28 mouse cellular contexts compared by ENCODE assay signal in the genomic region with DNA sequence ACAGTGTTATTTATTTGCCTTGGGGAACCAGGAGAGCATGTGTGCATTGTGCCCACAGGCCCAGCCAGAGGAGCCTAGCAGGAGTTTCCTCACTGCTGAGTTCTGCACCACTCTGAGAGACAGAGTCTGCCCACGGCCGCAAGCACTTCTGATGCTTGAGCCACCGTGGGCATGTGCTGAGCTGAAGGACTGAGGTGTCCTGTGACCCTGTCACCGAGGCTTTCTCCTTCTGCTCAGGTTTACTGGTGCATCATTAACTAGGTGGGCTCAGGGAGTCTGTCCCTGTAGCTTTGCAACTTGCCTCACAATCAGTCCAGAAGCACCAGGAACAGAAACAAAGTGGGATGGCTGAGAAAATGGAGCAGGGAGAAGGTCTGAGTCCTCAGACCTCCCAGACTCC. TPM values are rescaled to one million over a fixed set of nuclear protein-coding genes. Genes with fewer than 3 reads are reported as not detected.
DNase-seq lines count a peak whose midpoint lies in the region; ATAC-seq and TF ChIP-seq lines count a peak whose summit lies in the region.
"Had no signal": no experiment of that assay in that cellular context is flagged by ENCODE, and none has a peak within 500 bp of the region (broad histone marks: within the 10 kb centered on the region; RNA-seq: fewer than 3 reads in every experiment).

No protein-coding gene starts in this region.

- no peak for TF ChIP-seq CTCF in kidney, postnatal 0 days (IDR thresholded peaks at IDR 0.05; ENCODE audit: low read depth)
- TF ChIP-seq CTCF in small intestine, adult 2 months (IDR thresholded peaks at IDR 0.05; ENCODE audit: extremely low read depth, insufficient read length, insufficient replicate concordance, low read depth, low read length): no peak

- H3K27me3 ChIP-seq in forebrain, embryonic 10.5 days (ENCODE audit: poor library complexity, severe bottlenecking): no peaks in the 10 kb centered on the region
- H3K27me3 ChIP-seq in forebrain, embryonic 15.5 days: no peaks in the 10 kb centered on the region
- no peaks in the 10 kb centered on the region for H3K27me3 ChIP-seq in kidney, embryonic 16.5 days (ENCODE audit: insufficient read depth, low read length)
- no peaks in the 10 kb centered on the region for H3K27me3 ChIP-seq in kidney, postnatal 0 days (ENCODE audit: insufficient read depth, low read length)
- no peaks in the 10 kb centered on the region for H3K27me3 ChIP-seq in small intestine, adult 2 months (ENCODE audit: control insufficient read depth, insufficient read depth, low read length)
- H3K27me3 ChIP-seq: heart, embryonic 13.5 days; hindbrain, embryonic 13.5 days; limb, embryonic 12.5 days; midbrain, embryonic 15.5 days; neural tube, embryonic 13.5 days had no signal

- peaks cover 14% of the 10 kb centered on the region for H3K4me1 ChIP-seq in forebrain, embryonic 10.5 days
- H3K4me1 ChIP-seq in forebrain, embryonic 15.5 days: no peaks in the 10 kb centered on the region
- no peaks in the 10 kb centered on the region for H3K4me1 ChIP-seq in kidney, embryonic 16.5 days (ENCODE audit: insufficient read depth, low read length)
- H3K4me1 ChIP-seq in kidney, postnatal 0 days (replicated peaks; ENCODE audit: insufficient read depth, low read length): no peaks in the 10 kb centered on the region
- peaks cover 18% of the 10 kb centered on the region; the same call in 1 of the 2 replicates for H3K4me1 ChIP-seq in small intestine, adult 2 months (ENCODE audit: control insufficient read depth, insufficient read depth, insufficient read length, low read length)
- H3K4me1 ChIP-seq: heart, embryonic 13.5 days; hindbrain, embryonic 13.5 days; midbrain, embryonic 15.5 days; neural tube, embryonic 13.5 days had no signal

- H3K36me3 ChIP-seq in forebrain, embryonic 10.5 days (replicated peaks): no peaks in the 10 kb centered on the region
- no peaks in the 10 kb centered on the region for H3K36me3 ChIP-seq in forebrain, embryonic 15.5 days
- H3K36me3 ChIP-seq in kidney, embryonic 16.5 days (ENCODE audit: insufficient read depth, low read length): no peaks in the 10 kb centered on the region
- no peaks in the 10 kb centered on the region for H3K36me3 ChIP-seq in kidney, postnatal 0 days (ENCODE audit: insufficient read depth, low read length)
- H3K36me3 ChIP-seq in small intestine, adult 2 months (ENCODE audit: control insufficient read depth, insufficient read depth, low read length): peaks cover 6% of the 10 kb centered on the region; the same call in 1 of the 2 replicates
- H3K36me3 ChIP-seq: embryonic facial prominence, embryonic 10.5 days; heart, embryonic 13.5 days; hindbrain, embryonic 13.5 days; limb, embryonic 12.5 days; midbrain, embryonic 15.5 days; neural tube, embryonic 13.5 days had no signal

- no peak overlapping the region for H3K9ac ChIP-seq in forebrain, embryonic 15.5 days (replicated peaks)
- peak overlapping the region; percentile 18; the same call in 1 of the 2 replicates for H3K9ac ChIP-seq in kidney, embryonic 16.5 days (replicated peaks; ENCODE audit: low read length)
- H3K9ac ChIP-seq in kidney, postnatal 0 days (ENCODE audit: low read depth, low read length): no peak overlapping the region
- H3K9ac ChIP-seq: forebrain, postnatal 0 days; heart, embryonic 13.5 days; hindbrain, embryonic 13.5 days; limb, embryonic 12.5 days; midbrain, embryonic 15.5 days; neural tube, embryonic 13.5 days had no signal

- no peak overlapping the region for H3K4me3 ChIP-seq in forebrain, embryonic 10.5 days
- no peak overlapping the region for H3K4me3 ChIP-seq in forebrain, embryonic 15.5 days
- no peak overlapping the region for H3K4me3 ChIP-seq in kidney, embryonic 16.5 days (ENCODE audit: low read length)
- H3K4me3 ChIP-seq in kidney, postnatal 0 days (replicated peaks; ENCODE audit: low read depth, low read length): no peak overlapping the region
- no peak overlapping the region for H3K4me3 ChIP-seq in small intestine, adult 2 months (ENCODE audit: low read depth, low read length)
- H3K4me3 ChIP-seq: embryonic facial prominence, embryonic 10.5 days; heart, embryonic 13.5 days; hindbrain, embryonic 13.5 days; limb, embryonic 12.5 days; midbrain, embryonic 15.5 days; myocyte; neural tube, embryonic 13.5 days had no signal

- H3K9me3 ChIP-seq in forebrain, embryonic 10.5 days: no peaks in the 10 kb centered on the region
- H3K9me3 ChIP-seq in forebrain, embryonic 15.5 days: no peaks in the 10 kb centered on the region
- no peaks in the 10 kb centered on the region for H3K9me3 ChIP-seq in kidney, embryonic 16.5 days (ENCODE audit: low read length)
- H3K9me3 ChIP-seq in kidney, postnatal 0 days (replicated peaks; ENCODE audit: low read length): no peaks in the 10 kb centered on the region
- H3K9me3 ChIP-seq: embryonic facial prominence, embryonic 10.5 days; heart, embryonic 13.5 days; hindbrain, embryonic 13.5 days; limb, embryonic 12.5 days; midbrain, embryonic 15.5 days; neural tube, embryonic 13.5 days had no signal

- H3K27ac ChIP-seq in forebrain, embryonic 10.5 days: peak overlapping the region; percentile 32; the same call in 1 of the 2 replicates
- H3K27ac ChIP-seq in forebrain, embryonic 15.5 days (replicated peaks): no peak overlapping the region
- H3K27ac ChIP-seq in kidney, embryonic 16.5 days (ENCODE audit: low read length): peak overlapping the region; percentile 87
- peak overlapping the region; percentile 74 for H3K27ac ChIP-seq in kidney, postnatal 0 days
- peak overlapping the region; percentile 90 for H3K27ac ChIP-seq in small intestine, adult 2 months (ENCODE audit: insufficient read depth, low read depth, low read length)
- H3K27ac ChIP-seq: embryonic facial prominence, embryonic 10.5 days; heart, embryonic 13.5 days; hindbrain, embryonic 13.5 days; limb, embryonic 12.5 days; midbrain, embryonic 15.5 days; neural tube, embryonic 13.5 days had no signal

- 80% methylated on average over 4 of the region's 4 CpGs for WGBS in forebrain, embryonic 10.5 days
- WGBS in forebrain, embryonic 15.5 days: 70% methylated on average over 4 of the region's 4 CpGs
- 44% methylated on average over 4 of the region's 4 CpGs for WGBS in kidney, embryonic 16.5 days
- WGBS in kidney, postnatal 0 days: 44% methylated on average over 4 of the region's 4 CpGs
- 36% methylated on average over 4 of the region's 4 CpGs for WGBS in small intestine, adult 2 months

- no peak for TF ChIP-seq POLR2A in small intestine, adult 2 months (IDR thresholded peaks at IDR 0.05; ENCODE audit: low read depth, low read length)

- no peak for DNase-seq in forebrain, embryonic 10.5 days (ENCODE audit: extremely low spot score, low spot score)
- DNase-seq in kidney, adult 8-10 months: no peak
- no peak for DNase-seq in kidney, postnatal 0 days (ENCODE audit: low spot score)
- DNase-seq in embryo, embryonic 10 days (ENCODE audit: low spot score): no peak
- no peak for DNase-seq in adrenal gland, adult (ENCODE audit: inconsistent age in 2 of 2, low spot score in 1 of 2)
- DNase-seq: adrenal gland, postnatal 14 days; cerebellum, adult 9-10 months; forebrain, postnatal 0 days; gastrocnemius, postnatal 14 days; heart, adult 18-20 months; heart, postnatal 14 days; lung, adult 2 months; lung, postnatal 14 days; retina, postnatal 1 day; thymus, adult 18-20 months; thymus, postnatal 36 days had no signal

- no peak overlapping the region for H3K4me2 ChIP-seq in forebrain, embryonic 15.5 days (replicated peaks)
- peak overlapping the region; percentile 3; the same call in 1 of the 2 replicates for H3K4me2 ChIP-seq in kidney, embryonic 16.5 days (replicated peaks; ENCODE audit: low read depth, low read length)
- no peak overlapping the region for H3K4me2 ChIP-seq in kidney, postnatal 0 days (ENCODE audit: low read length)
- H3K4me2 ChIP-seq: heart, embryonic 13.5 days; hindbrain, embryonic 13.5 days; limb, embryonic 12.5 days; liver, embryonic 11.5 days; midbrain, embryonic 15.5 days; neural tube, embryonic 13.5 days had no signal

- ATAC-seq in forebrain, embryonic 15.5 days (replicated peaks): no peak
- ATAC-seq in kidney, embryonic 16.5 days (ENCODE audit: low FRiP score, low TSS enrichment): peak; percentile 87
- peak; percentile 84 for ATAC-seq in kidney, postnatal 0 days (replicated peaks; ENCODE audit: low FRiP score, low read depth)
- ATAC-seq: forebrain, postnatal 0 days; inflammation-experienced regulatory T-cells, adult 6 months; midbrain, embryonic 15.5 days had no signal

RNA-seq across cellular contexts. Expression of gene Fmo4, which starts 1.2 kb away (rescaled TPM):
- polyA plus RNA-seq in forebrain, embryonic 10.5 days (2016; fragmentation: Nextera tagmentation; extraction: Ambion mirVana): 0.29 and 0.33 TPM in 2 replicates
- polyA plus RNA-seq in forebrain, embryonic 15.5 days (2015; fragmentation: Nextera tagmentation; extraction: Ambion mirVana): 0.10 TPM in 1 of 2 replicates, not detected in the other
- 1.7 and 2.1 TPM in 2 replicates for polyA plus RNA-seq in kidney, embryonic 16.5 days (2015; fragmentation: Nextera tagmentation; extraction: Ambion mirVana)
- 2.2 and 2.3 TPM in 2 replicates for polyA plus RNA-seq in kidney, postnatal 0 days (2015; fragmentation: Nextera tagmentation; extraction: Ambion mirVana)
- 5.5 and 14.1 TPM in 2 replicates for polyA plus RNA-seq in small intestine, adult 2 months (2012; rRNA removed)
- polyA plus RNA-seq: inflammation-experienced regulatory T-cells, adult 6 months; myocyte had no signal

RNA-seq across cellular contexts. Expression of gene Fmo1, which starts 51.5 kb away (rescaled TPM):
- polyA plus RNA-seq in forebrain, embryonic 10.5 days (2016; fragmentation: Nextera tagmentation; extraction: Ambion mirVana): 7.2 and 8.2 TPM in 2 replicates
- polyA plus RNA-seq in forebrain, embryonic 15.5 days (2015; fragmentation: Nextera tagmentation; extraction: Ambion mirVana): 15.3 and 16.1 TPM in 2 replicates
- polyA plus RNA-seq in kidney, embryonic 16.5 days (2015; fragmentation: Nextera tagmentation; extraction: Ambion mirVana): 62.7 and 65.9 TPM in 2 replicates
- 82.2 and 82.5 TPM in 2 replicates for polyA plus RNA-seq in kidney, postnatal 0 days (2015; fragmentation: Nextera tagmentation; extraction: Ambion mirVana)
- polyA plus RNA-seq in small intestine, adult 2 months (2012; rRNA removed): 1.7 and 3.0 TPM in 2 replicates
